Mouse (Mus musculus): ENCODE results near the gene Znrd1. TPM values are rescaled to one million over a fixed set of nuclear protein-coding genes. Genes with fewer than 3 reads are reported as not detected.

Znrd1 gene
- polyA plus RNA-seq (2014; fragmentation: Nextera tagmentation; extraction: Ambion mirVana), result 89.6 and 94.7 TPM in 2 replicates

- WGBS, result under 1% methylated on average over 43 of the region's 46 CpGs
- peaks cover 30% of the 10 kb centered on the region for H3K36me3 ChIP-seq (ENCODE audit: control insufficient read depth, insufficient read depth, low read length)
Observed at GRCm38 (mm10) chr17:36957999-36958743, at the start of gene Znrd1, which contains the start of gene Znrd1as. TSS of gene Znrd1 (minus strand) at chr17:36958559. TSS of gene Znrd1as (plus strand) at chr17:36958592.

GRCm38 (mm10) chr17:37003366-37003765 is 45.0 kb upstream of the Znrd1 start:
- Histone ChIP-seq H3K36me3 (ENCODE audit: control insufficient read depth, insufficient read depth, low read length) (peaks cover 34% of the 10 kb centered on the region), H3K9me3 (ENCODE audit: control insufficient read depth, low read length) (no peaks in the 10 kb centered on the region), H3K27me3 (replicated peaks; ENCODE audit: control insufficient read depth, insufficient read depth, low read length) (no peaks in the 10 kb centered on the region), H3K27ac (replicated peaks; ENCODE audit: low read depth, low read length) (0 out of 2 replicates have a peak overlapping the region, but pooled peaks have one; percentile 93), H3K4me2 (ENCODE audit: low read depth, low read length) (peak overlapping the region; percentile 78), H3K4me3 (ENCODE audit: low read depth, low read length) (peak overlapping the region; percentile 79), H3K4me1 (ENCODE audit: control insufficient read depth, insufficient read depth, low read length) (no peaks in the 10 kb centered on the region), H3K9ac (ENCODE audit: low read depth, low read length) (peak overlapping the region; percentile 98)
- no peak for DNase-seq (ENCODE audit: low spot score)
- ATAC-seq (ENCODE audit: low read depth), result no peak
- WGBS, result 41% methylated on average over 4 of the region's 4 CpGs

More at GRCm38 (mm10) chr17:36957999-36958743, at the start of gene Znrd1, which contains the start of gene Znrd1as:
- peak within 1 kb of the TSS; percentile 85 for H3K9ac ChIP-seq (ENCODE audit: low read depth, low read length)
- peak within 1 kb of the TSS; percentile 78 for H3K4me3 ChIP-seq (ENCODE audit: low read depth, low read length)
- H3K27me3 ChIP-seq (replicated peaks; ENCODE audit: control insufficient read depth, insufficient read depth, low read length), result no peaks in the 10 kb centered on the region
- ATAC-seq (ENCODE audit: low read depth) (peak; percentile 98), DNase-seq (ENCODE audit: low spot score) (peak; percentile 99)
- H3K4me2 ChIP-seq (ENCODE audit: low read depth, low read length), result peak within 1 kb of the TSS; percentile 82
- H3K27ac ChIP-seq (replicated peaks; ENCODE audit: low read depth, low read length), result peak within 1 kb of the TSS; percentile 85
- no peaks in the 10 kb centered on the region for H3K9me3 ChIP-seq (ENCODE audit: control insufficient read depth, low read length)
- H3K4me1 ChIP-seq (ENCODE audit: control insufficient read depth, insufficient read depth, low read length), result peaks cover 7% of the 10 kb centered on the region

- H3K27me3 ChIP-seq (replicated peaks; ENCODE audit: control insufficient read depth, insufficient read depth, low read length), result no peaks in the 10 kb centered on the region
- ATAC-seq (ENCODE audit: low read depth), result peak; percentile 94
- no peaks in the 10 kb centered on the region for H3K4me1 ChIP-seq (ENCODE audit: control insufficient read depth, insufficient read depth, low read length)
- peak overlapping the region; percentile 93 for H3K27ac ChIP-seq (replicated peaks; ENCODE audit: low read depth, low read length)
- peak overlapping the region; percentile 78 for H3K4me2 ChIP-seq (ENCODE audit: low read depth, low read length)
- peak overlapping the region; percentile 79 for H3K4me3 ChIP-seq (ENCODE audit: low read depth, low read length)
- under 1% methylated on average over 46 of the region's 49 CpGs for WGBS
- peak overlapping the region; percentile 98 for H3K9ac ChIP-seq (ENCODE audit: low read depth, low read length)
- no peaks in the 10 kb centered on the region for H3K9me3 ChIP-seq (ENCODE audit: control insufficient read depth, low read length)
- DNase-seq (ENCODE audit: low spot score), result peak; percentile 95
- peaks cover 27% of the 10 kb centered on the region for H3K36me3 ChIP-seq (ENCODE audit: control insufficient read depth, insufficient read depth, low read length)
Observed at GRCm38 (mm10) chr17:37002364-37003330, 44.3 kb upstream of the Znrd1 start.

- WGBS, result 97% methylated on average over 7 of the region's 7 CpGs
Observed at GRCm38 (mm10) chr17:37000863-37001262, 42.5 kb upstream of the Znrd1 start, which contains the start of gene Zfp57. TSS of gene Zfp57 (plus strand) at chr17:37001163.

GRCm38 (mm10) chr17:36998477-36998876 is 40.1 kb upstream of the Znrd1 start:
- 71% methylated on average over 2 of the region's 2 CpGs for WGBS
- no peak overlapping the region for H3K27ac ChIP-seq (replicated peaks; ENCODE audit: low read depth, low read length)
- no peak for DNase-seq (ENCODE audit: low spot score)

More at GRCm38 (mm10) chr17:37000863-37001262, 42.5 kb upstream of the Znrd1 start, which contains the start of gene Zfp57:
- Histone ChIP-seq H3K4me1 (ENCODE audit: control insufficient read depth, insufficient read depth, low read length) (no peaks in the 10 kb centered on the region), H3K36me3 (ENCODE audit: control insufficient read depth, insufficient read depth, low read length) (peaks cover 9% of the 10 kb centered on the region; the same call in 1 of the 2 replicates), H3K27ac (replicated peaks; ENCODE audit: low read depth, low read length) (no peak within 1 kb of the TSS), H3K9ac (ENCODE audit: low read depth, low read length) (peak within 1 kb of the TSS; percentile 98; the same call in 1 of the 2 replicates), H3K4me2 (ENCODE audit: low read depth, low read length) (peak within 1 kb of the TSS; percentile 78), H3K4me3 (ENCODE audit: low read depth, low read length) (peak within 1 kb of the TSS; percentile 79), H3K9me3 (ENCODE audit: control insufficient read depth, low read length) (no peaks in the 10 kb centered on the region), H3K27me3 (replicated peaks; ENCODE audit: control insufficient read depth, insufficient read depth, low read length) (no peaks in the 10 kb centered on the region)
- DNase-seq (ENCODE audit: low spot score) (no peak), ATAC-seq (ENCODE audit: low read depth) (no peak)

GRCm38 (mm10) chr17:36997033-36997735 is 38.8 kb upstream of the Znrd1 start:
- peak; percentile 84 for DNase-seq (ENCODE audit: low spot score)
- WGBS, result 25% methylated on average over 7 of the region's 7 CpGs
- Histone ChIP-seq H3K4me3 (ENCODE audit: low read depth, low read length) (no peak overlapping the region), H3K9ac (ENCODE audit: low read depth, low read length) (no peak overlapping the region), H3K4me1 (ENCODE audit: control insufficient read depth, insufficient read depth, low read length) (no peaks in the 10 kb centered on the region), H3K27me3 (replicated peaks; ENCODE audit: control insufficient read depth, insufficient read depth, low read length) (no peaks in the 10 kb centered on the region), H3K27ac (replicated peaks; ENCODE audit: low read depth, low read length) (no peak overlapping the region), H3K4me2 (ENCODE audit: low read depth, low read length) (no peak overlapping the region), H3K9me3 (ENCODE audit: control insufficient read depth, low read length) (no peaks in the 10 kb centered on the region), H3K36me3 (ENCODE audit: control insufficient read depth, insufficient read depth, low read length) (no peaks in the 10 kb centered on the region)
- peak; percentile 60 for ATAC-seq (ENCODE audit: low read depth)

More at GRCm38 (mm10) chr17:36998477-36998876, 40.1 kb upstream of the Znrd1 start:
- Histone ChIP-seq H3K9ac (ENCODE audit: low read depth, low read length) (no peak overlapping the region), H3K36me3 (ENCODE audit: control insufficient read depth, insufficient read depth, low read length) (no peaks in the 10 kb centered on the region), H3K9me3 (ENCODE audit: control insufficient read depth, low read length) (no peaks in the 10 kb centered on the region), H3K4me1 (ENCODE audit: control insufficient read depth, insufficient read depth, low read length) (no peaks in the 10 kb centered on the region), H3K4me2 (ENCODE audit: low read depth, low read length) (no peak overlapping the region), H3K27me3 (replicated peaks; ENCODE audit: control insufficient read depth, insufficient read depth, low read length) (no peaks in the 10 kb centered on the region), H3K4me3 (ENCODE audit: low read depth, low read length) (no peak overlapping the region)
- no peak for ATAC-seq (ENCODE audit: low read depth)

- Histone ChIP-seq H3K36me3 (ENCODE audit: control insufficient read depth, insufficient read depth, low read length) (no peaks in the 10 kb centered on the region), H3K4me2 (ENCODE audit: low read depth, low read length) (no peak overlapping the region), H3K27me3 (replicated peaks; ENCODE audit: control insufficient read depth, insufficient read depth, low read length) (no peaks in the 10 kb centered on the region), H3K4me1 (ENCODE audit: control insufficient read depth, insufficient read depth, low read length) (no peaks in the 10 kb centered on the region), H3K4me3 (ENCODE audit: low read depth, low read length) (no peak overlapping the region), H3K9ac (ENCODE audit: low read depth, low read length) (no peak overlapping the region), H3K9me3 (ENCODE audit: control insufficient read depth, low read length) (no peaks in the 10 kb centered on the region), H3K27ac (replicated peaks; ENCODE audit: low read depth, low read length) (no peak overlapping the region)
- ATAC-seq (ENCODE audit: low read depth) (no peak), DNase-seq (ENCODE audit: low spot score) (no peak)
- 62% methylated on average over 3 of the region's 3 CpGs for WGBS
Observed at GRCm38 (mm10) chr17:36995448-36995847, 37.1 kb upstream of the Znrd1 start.

GRCm38 (mm10) chr17:36994528-36994927 is 36.2 kb upstream of the Znrd1 start:
- Histone ChIP-seq H3K4me2 (ENCODE audit: low read depth, low read length) (no peak overlapping the region), H3K9me3 (ENCODE audit: control insufficient read depth, low read length) (no peaks in the 10 kb centered on the region), H3K27me3 (replicated peaks; ENCODE audit: control insufficient read depth, insufficient read depth, low read length) (peaks cover 2% of the 10 kb centered on the region), H3K4me1 (ENCODE audit: control insufficient read depth, insufficient read depth, low read length) (no peaks in the 10 kb centered on the region), H3K27ac (replicated peaks; ENCODE audit: low read depth, low read length) (no peak overlapping the region), H3K36me3 (ENCODE audit: control insufficient read depth, insufficient read depth, low read length) (no peaks in the 10 kb centered on the region), H3K9ac (ENCODE audit: low read depth, low read length) (no peak overlapping the region), H3K4me3 (ENCODE audit: low read depth, low read length) (no peak overlapping the region)
- DNase-seq (ENCODE audit: low spot score) (no peak), ATAC-seq (ENCODE audit: low read depth) (no peak)
- 85% methylated on average over 2 of the region's 2 CpGs for WGBS
